ENCODE assay signal across 8 mouse cellular contexts in the genomic region with DNA sequence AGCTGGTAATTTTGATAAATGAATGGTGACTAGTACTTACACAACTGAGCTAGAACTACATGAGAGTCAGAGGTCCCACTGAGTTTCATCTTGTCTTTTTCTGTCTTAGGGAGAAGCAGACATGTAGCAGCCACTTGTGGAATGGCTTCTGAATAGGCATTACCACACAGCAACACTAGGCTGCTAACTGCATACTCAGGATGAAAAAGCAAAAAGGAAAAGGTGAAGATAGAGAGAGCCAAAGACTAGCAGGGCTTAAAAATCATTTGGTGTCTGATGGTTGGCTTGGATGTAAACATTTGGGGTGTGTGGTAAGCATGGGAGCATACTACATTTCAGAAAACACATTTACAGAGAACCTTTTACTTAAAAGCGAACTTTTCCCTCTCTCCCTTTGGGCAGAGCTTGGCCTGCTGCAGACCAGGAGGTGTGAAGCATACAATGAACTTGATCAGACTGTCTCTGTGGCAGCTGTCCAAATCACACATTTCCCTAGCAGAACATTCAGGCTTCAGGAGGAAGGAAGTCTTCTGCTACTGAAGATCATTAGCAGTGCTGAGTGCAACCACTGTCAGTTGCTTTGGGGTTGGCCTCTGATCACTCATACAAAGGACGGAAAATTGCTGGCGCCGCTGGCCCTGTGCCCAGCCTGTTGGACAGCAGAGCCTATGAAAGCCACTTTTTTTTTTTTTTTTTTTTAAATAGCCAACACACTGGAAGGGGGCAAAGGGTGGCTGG.
DNase-seq lines count a peak whose midpoint lies in the region; ATAC-seq lines count a peak whose summit lies in the region.

No protein-coding gene starts in this region.

- peak; percentile 74; the same call in 1 of the 2 replicates for ATAC-seq in forebrain, embryonic 12.5 days (ENCODE audit: low FRiP score)
- peak; percentile 88 for ATAC-seq in heart, embryonic 12.5 days (ENCODE audit: insufficient number of reproducible peaks, low FRiP score)
- peak; percentile 90 for ATAC-seq in kidney, embryonic 15.5 days (replicated peaks; ENCODE audit: low FRiP score)
- 0 out of 2 replicates have a peak, but pooled peaks have one; percentile 41 for ATAC-seq in liver, embryonic 13.5 days (ENCODE audit: low read depth)

- H3K27ac ChIP-seq in forebrain, embryonic 12.5 days, result 0 out of 2 replicates have a peak overlapping the region, but pooled peaks have one; percentile 32
- H3K27ac ChIP-seq in heart, embryonic 12.5 days (ENCODE audit: poor library complexity, severe bottlenecking), result peak overlapping the region; percentile 53
- H3K27ac ChIP-seq in kidney, embryonic 15.5 days, result peak overlapping the region; percentile 78
- H3K27ac ChIP-seq in liver, embryonic 13.5 days, result no peak overlapping the region

- H3K4me3 ChIP-seq in forebrain, embryonic 12.5 days (replicated peaks), result no peak overlapping the region
- no peak overlapping the region for H3K4me3 ChIP-seq in heart, embryonic 12.5 days
- no peak overlapping the region for H3K4me3 ChIP-seq in kidney, embryonic 15.5 days (replicated peaks)
- H3K4me3 ChIP-seq in liver, embryonic 13.5 days (replicated peaks), result no peak overlapping the region

- no peak overlapping the region for H3K9ac ChIP-seq in forebrain, embryonic 12.5 days
- H3K9ac ChIP-seq in heart, embryonic 12.5 days, result no peak overlapping the region
- H3K9ac ChIP-seq in kidney, embryonic 15.5 days, result no peak overlapping the region
- no peak overlapping the region for H3K9ac ChIP-seq in liver, embryonic 13.5 days

- DNase-seq in 3134 (ENCODE audit: extremely low read depth, insufficient read length, low spot score), result peak; percentile 3
- DNase-seq in adrenal gland, adult 8-10 months, result peak; percentile 74
- peak; percentile 1 for DNase-seq in liver, embryonic 13.5 days
- DNase-seq in retina, postnatal 7 days (ENCODE audit: low read depth, low spot score), result peak; percentile 11
- no peak for DNase-seq in thymus, postnatal 36 days

- peaks cover 11% of the 10 kb centered on the region for H3K4me1 ChIP-seq in forebrain, embryonic 12.5 days
- peaks cover 16% of the 10 kb centered on the region for H3K4me1 ChIP-seq in heart, embryonic 12.5 days (replicated peaks)
- peaks cover 26% of the 10 kb centered on the region for H3K4me1 ChIP-seq in kidney, embryonic 15.5 days
- no peaks in the 10 kb centered on the region for H3K4me1 ChIP-seq in liver, embryonic 13.5 days (replicated peaks)

- no peak overlapping the region for H3K4me2 ChIP-seq in forebrain, embryonic 12.5 days
- H3K4me2 ChIP-seq in heart, embryonic 12.5 days, result no peak overlapping the region
- peak overlapping the region; percentile 16; the same call in 1 of the 2 replicates for H3K4me2 ChIP-seq in kidney, embryonic 15.5 days
- no peak overlapping the region for H3K4me2 ChIP-seq in liver, embryonic 13.5 days

- no peaks in the 10 kb centered on the region for H3K9me3 ChIP-seq in forebrain, embryonic 12.5 days
- no peaks in the 10 kb centered on the region for H3K9me3 ChIP-seq in heart, embryonic 12.5 days (replicated peaks)
- no peaks in the 10 kb centered on the region for H3K9me3 ChIP-seq in kidney, embryonic 15.5 days (replicated peaks)
- no peaks in the 10 kb centered on the region for H3K9me3 ChIP-seq in liver, embryonic 13.5 days (replicated peaks)

- H3K36me3 ChIP-seq in forebrain, embryonic 12.5 days (replicated peaks), result no peaks in the 10 kb centered on the region
- H3K36me3 ChIP-seq in heart, embryonic 12.5 days, result no peaks in the 10 kb centered on the region
- no peaks in the 10 kb centered on the region for H3K36me3 ChIP-seq in kidney, embryonic 15.5 days
- H3K36me3 ChIP-seq in liver, embryonic 13.5 days, result no peaks in the 10 kb centered on the region

- WGBS in forebrain, embryonic 12.5 days, result 68% methylated on average over 4 of the region's 4 CpGs
- WGBS in heart, embryonic 12.5 days, result 35% methylated on average over 4 of the region's 4 CpGs
- WGBS in kidney, embryonic 15.5 days, result 18% methylated on average over 4 of the region's 4 CpGs
- 48% methylated on average over 4 of the region's 4 CpGs for WGBS in liver, embryonic 13.5 days (ENCODE audit: insufficient replicate concordance)

- no peaks in the 10 kb centered on the region for H3K27me3 ChIP-seq in forebrain, embryonic 12.5 days
- no peaks in the 10 kb centered on the region for H3K27me3 ChIP-seq in heart, embryonic 12.5 days (replicated peaks)
- no peaks in the 10 kb centered on the region for H3K27me3 ChIP-seq in kidney, embryonic 15.5 days
- H3K27me3 ChIP-seq in liver, embryonic 13.5 days, result no peaks in the 10 kb centered on the region

Comparison
In these comparisons a context has a peak if more than half of its experiments do, and no peak if none do; other contexts are left out.
1. DNase-seq: peak in 3134 (single experiment), adrenal gland, adult 8-10 months (single experiment), liver, embryonic 13.5 days (single experiment) and retina, postnatal 7 days (single experiment); none in thymus, postnatal 36 days (0 of 2).
2. Peak in every context shown above with its lines, with median percentiles within 50 percentile points of each other: ATAC-seq.